Mouse (Mus musculus) urinary bladder, adult 18-20 months (tissue): Measurements from ENCODE around the gene Igfbp1.
"Not testable (repeated sequence)": the region's sequence is repeated elsewhere in the genome, so short reads cannot be mapped to it uniquely, and the experiment has no call there.

Experiments used
- DNase-seq, 2 experiments: peaks; one replicate each; pipeline ENCODE4 v3.0.0; 2022; ENCODE audit warnings: low spot score in 2 of 2, mixed read lengths in 2 of 2

The Igfbp1 gene

GRCm38 (mm10) chr11:7194432-7195311 lies 2.9 kb upstream of the Igfbp1 start:
- DNase-seq: no peak

DNA sequence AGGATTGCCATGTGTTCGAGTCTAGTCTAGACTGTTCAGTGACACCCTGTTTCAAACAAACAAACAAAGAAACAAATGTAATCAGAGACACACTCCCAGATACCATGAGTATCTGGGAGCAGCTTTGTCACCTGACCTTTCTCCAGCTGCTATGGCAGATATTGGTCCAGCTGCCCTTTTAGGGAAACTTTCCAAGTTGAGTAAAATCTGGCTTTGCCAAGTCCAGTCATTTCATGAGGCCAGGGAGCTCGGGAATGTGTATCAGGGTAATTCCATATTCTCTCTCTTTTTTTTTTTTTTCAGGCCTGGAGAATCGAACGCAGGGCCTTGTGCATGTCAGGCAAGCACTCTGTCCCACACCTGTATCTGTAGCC lies 2.3 kb upstream of the Igfbp1 start:
- no peak for DNase-seq

DNA sequence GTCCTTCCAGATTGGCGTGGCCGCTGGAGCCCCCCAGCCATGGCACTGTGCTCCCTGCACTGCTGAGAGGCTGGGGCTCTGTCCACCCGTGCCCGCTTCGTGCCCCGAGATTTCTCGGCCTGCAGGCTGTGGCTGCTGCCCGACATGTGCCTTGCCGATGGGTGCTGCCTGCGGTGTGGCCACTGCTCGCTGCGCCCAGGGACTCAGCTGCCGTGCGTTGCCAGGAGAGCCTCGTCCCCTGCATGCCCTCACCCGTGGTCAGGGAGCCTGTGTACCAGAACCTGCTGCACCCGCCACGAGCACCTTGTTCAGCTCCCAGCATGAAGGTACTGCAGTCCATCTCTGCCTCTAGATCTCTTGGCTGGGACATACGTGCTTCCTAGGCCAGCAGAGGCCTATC lies 424 bp downstream of the Igfbp1 start:
- no peak for DNase-seq

DNA sequence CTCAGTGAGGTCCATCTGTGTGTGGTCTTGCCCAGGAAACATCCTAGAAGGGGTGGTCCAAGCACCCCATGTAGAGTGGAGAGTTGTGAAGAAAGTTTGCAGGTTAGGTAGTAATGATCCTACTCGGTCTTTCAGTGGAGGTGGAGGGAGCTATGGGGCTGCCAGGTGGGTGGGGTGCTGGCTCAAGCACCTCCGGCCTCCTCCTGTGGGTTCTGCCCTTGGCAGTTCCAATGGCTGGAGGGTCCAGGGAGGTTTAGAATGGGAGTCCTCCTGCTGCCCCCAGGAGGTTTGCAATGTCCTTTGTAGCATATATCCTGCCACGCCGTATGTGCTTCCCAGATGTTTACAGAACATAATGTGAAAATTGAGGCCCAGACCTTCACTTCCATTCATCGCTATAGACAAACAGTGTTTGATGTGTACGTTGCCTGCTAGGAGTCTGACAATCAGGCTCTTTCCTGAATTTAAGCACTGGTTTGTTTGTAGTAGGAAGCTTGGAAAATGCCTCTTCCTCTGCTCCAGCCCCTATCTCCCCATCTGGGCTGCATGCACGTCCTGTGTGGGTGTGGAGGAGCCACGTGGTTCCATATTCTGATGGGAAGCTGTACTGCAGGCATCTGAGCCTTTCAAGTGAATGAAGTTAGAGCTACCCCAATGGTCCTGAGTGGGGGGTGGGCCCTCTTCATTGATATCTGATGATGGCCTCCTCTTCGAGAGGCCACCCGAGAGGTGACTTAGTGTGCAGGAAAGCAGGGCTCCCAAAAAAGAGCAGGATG lies 1.1 kb downstream of the Igfbp1 start:
- DNase-seq: no peak

- DNase-seq: no peak
Measured at GRCm38 (mm10) chr11:7199736-7200392, 2.3 kb downstream of the Igfbp1 start.

DNA sequence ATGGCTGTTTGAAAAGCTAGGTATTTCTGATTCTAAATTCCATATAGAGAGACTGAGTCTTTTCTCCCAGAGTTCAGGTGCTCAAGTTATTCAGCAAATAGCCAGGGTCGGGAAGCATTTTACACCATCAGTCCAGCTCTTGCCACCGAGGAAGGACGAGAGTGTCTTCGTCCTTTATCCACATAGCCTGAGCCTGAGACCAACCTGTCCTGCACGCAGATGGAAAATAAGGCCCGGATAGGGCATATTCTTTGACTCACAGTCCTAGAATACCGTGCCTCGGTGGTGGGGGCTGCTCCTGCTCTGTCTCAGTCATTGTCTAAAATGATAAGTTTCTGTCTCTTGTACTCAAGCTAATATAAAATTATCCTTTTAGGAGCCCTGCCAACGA lies 2.8 kb downstream of the Igfbp1 start:
- no peak for DNase-seq

GRCm38 (mm10) chr11:7202206-7202605 lies 4.6 kb downstream of the Igfbp1 start:
- DNase-seq: no peak

DNA sequence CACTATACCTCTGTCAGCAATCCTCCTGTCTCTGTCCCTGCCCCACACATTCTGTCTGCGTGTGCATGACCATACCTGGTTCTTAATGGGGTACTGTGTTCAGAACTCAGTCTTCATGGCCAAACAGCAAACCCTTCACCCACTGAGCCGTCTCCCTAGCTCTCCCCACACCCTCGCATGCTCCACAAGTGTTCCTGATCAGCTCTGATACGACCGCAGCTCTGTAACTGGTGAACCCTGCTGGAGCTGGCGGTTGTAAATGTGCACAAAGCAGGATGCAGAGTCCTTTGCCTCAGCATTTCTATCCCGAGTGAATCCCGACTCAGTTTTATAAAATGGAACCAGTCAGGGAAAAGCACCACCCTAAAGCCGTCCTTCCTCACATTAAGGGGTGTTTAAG lies 6.3 kb downstream of the Igfbp1 start:
- no peak for DNase-seq

DNA sequence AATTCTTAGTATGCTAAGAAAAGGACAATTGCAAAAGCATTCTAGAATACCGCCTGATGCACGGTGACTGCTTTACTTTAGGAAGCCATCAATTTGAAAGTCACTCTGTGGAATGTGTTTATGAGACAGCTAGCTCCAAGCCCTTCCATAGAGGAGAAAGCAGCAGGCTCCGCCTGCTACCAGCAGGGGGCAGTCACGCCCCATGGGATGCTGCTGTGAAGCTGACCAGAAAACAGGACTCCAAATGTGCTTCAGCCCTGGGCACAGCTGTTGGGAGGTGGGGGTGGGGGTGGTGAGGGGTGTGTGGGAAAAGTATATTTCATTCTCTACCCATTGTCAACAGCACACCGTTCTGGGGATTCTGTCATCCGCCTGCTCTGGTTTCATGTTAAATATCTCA lies 12.8 kb downstream of the Igfbp1 start:
- DNase-seq: peak; percentile 43 to 62

DNA sequence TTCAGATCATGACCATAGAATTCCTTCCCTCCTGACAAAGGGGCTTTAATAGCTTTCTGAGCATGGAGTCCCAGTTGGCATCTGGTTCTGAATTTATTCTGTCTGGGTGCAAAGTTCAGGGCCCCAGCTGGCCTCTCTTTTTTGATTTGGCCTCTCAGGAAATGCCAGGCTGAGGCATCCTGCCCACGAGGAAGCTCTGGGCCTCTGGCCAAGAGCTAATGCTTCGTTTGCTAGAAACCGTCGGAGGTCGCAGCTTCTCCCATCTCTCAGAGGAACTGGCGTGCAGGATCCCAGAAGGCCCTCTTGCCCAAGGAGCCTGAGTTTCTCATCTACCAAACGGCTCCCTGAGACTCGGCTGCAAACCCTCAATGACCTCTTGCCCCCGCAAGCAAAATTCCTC lies 13.6 kb downstream of the Igfbp1 start:
- DNase-seq: no peak

- DNase-seq: no peak
Measured at GRCm38 (mm10) chr11:7212126-7212798, 14.7 kb downstream of the Igfbp1 start.

DNA sequence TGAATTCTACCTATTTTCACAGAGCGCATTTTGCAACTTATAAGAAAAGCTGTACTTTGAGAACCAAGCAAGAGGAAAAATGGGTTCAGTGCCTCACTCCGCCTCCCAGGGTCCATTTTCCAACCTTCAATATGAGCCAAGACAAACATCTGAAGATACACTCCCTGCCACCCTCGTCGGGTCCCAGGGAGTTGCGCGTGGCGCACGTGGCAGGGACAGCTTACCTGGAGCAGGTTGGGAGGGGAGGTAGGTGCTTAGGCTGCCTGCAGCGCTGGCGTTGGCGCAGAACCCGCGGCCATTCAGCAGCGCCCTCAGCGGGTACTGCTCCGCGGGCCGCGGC lies 15.5 kb downstream of the Igfbp1 start:
- peak in 1 of 2 experiments; percentile 5 for DNase-seq

GRCm38 (mm10) chr11:7213501-7214341 lies 16.1 kb downstream of the Igfbp1 start, which contains the start of gene Igfbp3:
Igfbp3 (minus strand) TSS chr11:7213923.
- DNase-seq: peak; percentile 8 to 45

DNA sequence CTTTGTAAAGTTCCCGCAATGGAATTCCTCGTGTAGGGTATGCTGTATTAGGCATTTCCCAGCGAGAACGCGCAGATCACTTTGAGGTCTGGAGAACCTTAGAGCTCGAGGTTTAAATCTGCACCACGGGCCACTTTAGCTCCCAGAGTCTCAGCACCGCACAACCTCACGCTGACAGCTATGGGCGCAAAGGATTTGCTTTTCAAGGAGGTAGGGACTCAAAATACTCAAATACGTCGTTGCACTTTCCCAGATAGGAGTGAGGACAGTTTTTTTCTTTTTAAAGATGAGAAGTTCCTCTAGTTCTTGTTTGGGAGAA lies 16.7 kb downstream of the Igfbp1 start:
- no peak for DNase-seq

DNA sequence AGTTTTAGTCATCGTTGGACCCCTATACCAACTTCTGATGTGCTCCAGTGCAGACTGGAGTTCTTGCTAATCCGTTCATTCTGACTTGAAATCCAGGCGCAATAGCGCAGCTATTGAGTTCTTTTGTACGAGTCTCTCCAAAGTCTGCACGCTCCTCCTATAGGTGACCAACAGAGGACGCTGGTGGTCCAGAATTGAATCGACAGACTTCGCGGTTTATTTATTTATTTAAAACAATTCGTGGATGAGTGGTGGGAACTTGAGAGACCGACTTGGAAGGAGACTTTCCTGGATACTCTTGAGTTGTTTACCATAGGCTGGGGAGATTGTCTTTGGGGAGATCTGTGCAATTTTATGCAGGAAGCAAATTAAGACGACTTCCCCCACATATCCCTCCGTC lies 17.2 kb downstream of the Igfbp1 start:
- no peak for DNase-seq

DNA sequence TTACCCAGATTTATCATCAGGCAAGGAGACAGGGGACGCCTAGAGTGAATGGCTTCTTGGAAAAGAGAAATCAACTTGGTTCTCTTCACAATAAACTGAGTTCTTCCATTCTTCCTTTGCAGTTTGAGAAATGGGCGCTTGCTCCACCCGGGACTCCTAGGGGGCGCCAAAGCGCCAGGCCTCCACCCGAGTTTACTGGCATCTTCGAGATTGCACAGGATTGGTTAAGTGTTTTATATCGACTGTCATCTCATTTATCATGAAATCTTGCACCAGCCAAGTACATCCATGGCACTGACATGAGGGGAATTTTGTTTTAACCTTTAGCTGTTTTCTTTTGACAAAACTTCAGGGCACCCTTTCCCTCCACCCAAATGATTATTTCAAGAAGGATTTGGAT lies 18.1 kb downstream of the Igfbp1 start:
- DNase-seq: peak; percentile 32 to 57

DNA sequence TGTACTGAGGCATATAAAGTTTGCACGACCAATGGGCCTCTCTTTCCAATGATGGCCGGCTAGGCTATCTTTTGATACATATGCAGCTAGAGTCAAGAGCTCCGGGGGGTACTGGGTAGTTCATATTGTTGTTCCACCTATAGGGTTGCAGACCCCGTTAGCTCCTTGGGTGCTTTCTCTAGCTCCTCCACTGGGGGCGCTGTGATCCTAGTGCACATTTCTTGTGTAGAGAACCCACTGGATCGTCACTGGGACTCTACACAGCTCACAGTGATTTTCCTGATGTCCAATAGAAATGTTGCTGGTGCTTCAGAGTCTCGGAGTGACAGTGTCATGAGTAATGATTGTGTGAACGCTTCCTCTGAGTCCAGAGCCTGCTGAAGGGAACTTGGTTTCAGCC lies 24.2 kb downstream of the Igfbp1 start:
- not testable (repeated sequence) for DNase-seq

DNA sequence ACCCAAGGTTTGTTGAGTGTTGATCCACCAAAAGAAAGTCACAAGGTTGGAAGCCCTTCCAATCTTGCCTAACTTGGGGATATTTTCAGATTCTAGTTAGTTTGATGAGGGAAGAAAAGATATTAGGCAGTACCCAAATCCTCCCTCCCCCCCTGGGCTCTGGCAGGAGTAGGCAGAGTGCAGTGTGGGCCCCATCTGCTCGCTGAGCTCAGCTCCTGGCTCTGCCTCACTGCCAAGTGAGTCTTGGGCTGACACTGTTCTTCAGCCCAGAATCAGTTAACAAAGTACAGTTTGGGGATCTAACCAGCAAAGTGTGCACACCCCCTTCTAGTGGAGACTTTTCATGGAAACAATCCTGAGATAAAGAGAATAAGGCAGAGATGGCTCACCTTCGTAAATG lies 28.6 kb downstream of the Igfbp1 start:
- no peak for DNase-seq

GRCm38 (mm10) chr11:7226810-7227550 lies 29.4 kb downstream of the Igfbp1 start:
- DNase-seq: no peak

- no peak for DNase-seq
Measured at GRCm38 (mm10) chr11:7228107-7228506, 30.5 kb downstream of the Igfbp1 start.

GRCm38 (mm10) chr11:7230000-7230399 lies 32.4 kb downstream of the Igfbp1 start:
- no peak for DNase-seq
